Mouse (Mus musculus) lung, postnatal 25 days (tissue): Measurements from ENCODE around the gene Cmss1.

Source experiments
- DNase-seq: peaks from one replicate; pipeline ENCODE4 v3.0.0; 2022; ENCODE audit warnings: low spot score

The Cmss1 gene

DNA sequence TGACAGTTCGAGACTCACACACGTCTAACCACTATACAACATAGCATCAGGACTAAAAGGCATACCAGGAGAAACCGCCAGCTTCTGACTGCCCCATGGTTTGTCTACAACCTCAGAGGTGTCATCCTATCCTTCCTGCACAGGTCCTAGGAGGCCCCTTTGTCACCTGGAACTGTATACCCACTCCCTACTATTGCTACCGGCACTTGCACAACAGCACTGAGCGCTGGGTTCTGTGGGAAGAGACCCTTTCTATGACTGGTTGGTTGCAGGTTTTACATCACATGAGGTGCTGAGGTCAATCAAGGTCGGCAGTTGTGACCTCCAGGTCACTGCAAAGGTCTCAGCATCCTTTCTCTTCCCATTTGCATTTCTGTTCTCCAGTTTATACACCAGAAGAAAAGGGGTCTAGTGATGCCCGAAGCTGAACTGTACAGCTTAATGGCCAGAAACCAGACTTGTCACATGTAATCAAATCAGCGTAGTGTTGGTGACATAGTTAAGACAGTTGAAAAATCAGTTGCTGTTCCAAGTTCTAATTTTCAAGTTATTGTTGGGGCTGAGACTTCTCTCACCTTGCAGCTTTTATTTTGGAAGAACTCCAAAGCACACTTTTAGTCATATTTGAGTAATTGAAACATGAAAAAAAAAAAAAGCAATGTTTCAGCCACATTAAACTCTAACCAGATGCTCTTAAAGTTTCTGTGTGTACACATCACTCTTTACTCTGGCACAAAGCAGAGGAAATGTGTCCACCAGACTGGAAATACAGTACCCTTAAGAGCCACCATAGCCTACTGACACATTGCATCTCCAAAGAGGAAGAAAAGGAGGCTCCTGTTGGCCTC is 266.7 kb downstream of the Cmss1 start:
- no peak for DNase-seq

DNA sequence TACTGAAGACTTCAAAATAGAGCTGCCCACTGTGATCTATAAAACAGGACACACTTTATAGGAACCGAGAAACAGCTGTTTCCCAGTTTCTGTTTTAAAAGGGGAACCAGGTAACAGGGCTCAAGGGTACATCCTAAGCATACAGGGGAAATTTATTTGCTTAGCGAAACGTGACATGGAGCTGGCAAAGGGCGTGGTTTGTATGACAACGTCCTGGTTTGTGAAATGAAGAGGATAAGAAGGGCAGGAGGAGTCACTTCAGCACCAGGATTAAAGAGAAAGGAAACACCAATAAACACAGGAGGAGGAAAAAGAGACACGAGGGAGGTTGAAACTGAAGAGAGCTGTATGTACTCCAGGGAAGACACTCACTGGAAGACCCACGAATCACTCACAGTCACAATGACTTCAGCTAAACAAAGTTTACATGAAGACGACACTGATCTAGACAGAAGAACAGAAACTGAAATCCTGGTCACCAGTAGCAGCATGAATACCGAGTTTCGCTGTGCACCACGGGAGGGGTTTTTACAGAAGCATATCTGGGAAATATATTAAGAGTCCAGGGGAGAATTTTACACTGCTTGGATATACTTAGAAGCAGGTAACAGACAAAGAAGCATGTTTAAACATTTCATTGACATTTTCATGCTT is 269.8 kb downstream of the Cmss1 start:
- DNase-seq: peak; percentile 37

DNA sequence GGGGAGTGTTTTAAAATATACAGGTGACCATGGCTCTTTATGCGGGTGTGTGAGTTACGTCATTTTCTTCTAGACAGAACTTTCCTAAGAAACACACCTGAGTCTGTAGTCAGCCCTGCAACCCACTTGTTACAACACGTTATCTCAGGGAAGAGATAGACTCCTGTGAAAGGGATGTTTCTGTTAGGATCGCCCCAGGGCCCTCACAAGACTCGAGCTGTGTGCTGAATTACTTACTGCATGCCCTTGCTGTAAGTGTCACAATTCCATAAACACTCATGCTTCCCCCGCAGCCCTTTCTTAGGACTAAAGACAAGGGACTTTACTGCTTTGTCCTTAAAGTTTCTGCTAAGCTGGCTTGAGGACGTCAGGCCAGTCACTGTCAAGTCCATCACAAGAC is 274.4 kb downstream of the Cmss1 start:
- DNase-seq: no peak

DNA sequence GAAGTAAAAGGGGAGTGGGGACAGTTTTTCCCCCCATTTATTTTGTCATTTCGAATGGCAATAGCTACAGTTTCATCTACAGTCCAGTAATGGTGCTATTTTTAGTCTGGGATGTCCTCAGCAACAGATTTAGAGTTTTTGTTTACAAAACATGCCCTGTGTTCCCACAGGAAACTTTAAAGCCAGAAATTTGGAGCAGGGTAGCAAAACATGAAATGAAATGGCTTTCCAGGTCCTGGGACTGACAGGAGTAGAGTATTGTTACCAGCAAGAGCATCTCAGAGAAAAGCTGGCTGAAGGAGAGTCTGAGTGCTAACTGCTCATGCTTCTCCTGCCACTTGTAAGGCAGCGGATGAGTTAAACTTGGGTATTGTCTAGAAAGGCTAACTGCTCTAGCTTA is 276.6 kb downstream of the Cmss1 start:
- no peak for DNase-seq

DNA sequence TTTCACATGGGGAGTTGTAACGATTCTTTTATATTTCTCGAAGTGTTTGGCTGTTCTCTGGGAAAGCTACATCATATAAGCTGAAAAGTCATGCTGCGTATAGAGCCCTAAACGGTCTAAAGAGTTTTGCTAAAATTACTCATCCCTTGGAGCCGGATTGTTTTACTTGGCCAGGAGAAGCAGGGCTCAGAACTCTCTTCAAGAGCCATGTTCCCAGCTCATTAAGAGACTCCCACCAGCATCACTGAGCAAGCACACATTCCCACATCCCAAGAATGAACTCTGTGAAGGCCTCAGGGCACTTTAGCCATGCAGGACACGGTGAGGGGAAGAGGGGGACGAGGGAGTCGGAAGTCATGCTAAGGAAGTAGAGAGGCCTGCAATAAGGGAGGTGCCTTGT is 277.6 kb downstream of the Cmss1 start:
- no peak for DNase-seq

DNA sequence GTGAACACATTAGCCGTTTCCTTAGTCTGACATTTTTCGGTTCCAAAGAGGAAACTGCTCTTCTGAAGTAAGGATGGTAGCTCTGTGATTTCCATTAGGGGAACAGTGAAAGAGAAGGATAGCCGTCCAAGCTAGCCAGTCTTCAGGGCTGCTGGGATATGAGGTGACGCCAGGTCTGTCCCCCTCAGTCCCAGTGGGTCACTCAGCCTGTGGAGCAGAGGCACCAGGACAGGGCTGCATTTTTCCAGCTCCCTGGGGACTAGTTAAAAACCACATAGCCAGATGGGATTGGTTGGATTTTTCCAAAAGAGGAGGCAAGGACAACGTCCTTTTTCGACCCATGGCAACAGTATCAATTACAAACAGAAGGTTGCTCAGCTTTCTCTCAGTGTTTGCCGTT is 279.7 kb downstream of the Cmss1 start:
- no peak for DNase-seq

DNA sequence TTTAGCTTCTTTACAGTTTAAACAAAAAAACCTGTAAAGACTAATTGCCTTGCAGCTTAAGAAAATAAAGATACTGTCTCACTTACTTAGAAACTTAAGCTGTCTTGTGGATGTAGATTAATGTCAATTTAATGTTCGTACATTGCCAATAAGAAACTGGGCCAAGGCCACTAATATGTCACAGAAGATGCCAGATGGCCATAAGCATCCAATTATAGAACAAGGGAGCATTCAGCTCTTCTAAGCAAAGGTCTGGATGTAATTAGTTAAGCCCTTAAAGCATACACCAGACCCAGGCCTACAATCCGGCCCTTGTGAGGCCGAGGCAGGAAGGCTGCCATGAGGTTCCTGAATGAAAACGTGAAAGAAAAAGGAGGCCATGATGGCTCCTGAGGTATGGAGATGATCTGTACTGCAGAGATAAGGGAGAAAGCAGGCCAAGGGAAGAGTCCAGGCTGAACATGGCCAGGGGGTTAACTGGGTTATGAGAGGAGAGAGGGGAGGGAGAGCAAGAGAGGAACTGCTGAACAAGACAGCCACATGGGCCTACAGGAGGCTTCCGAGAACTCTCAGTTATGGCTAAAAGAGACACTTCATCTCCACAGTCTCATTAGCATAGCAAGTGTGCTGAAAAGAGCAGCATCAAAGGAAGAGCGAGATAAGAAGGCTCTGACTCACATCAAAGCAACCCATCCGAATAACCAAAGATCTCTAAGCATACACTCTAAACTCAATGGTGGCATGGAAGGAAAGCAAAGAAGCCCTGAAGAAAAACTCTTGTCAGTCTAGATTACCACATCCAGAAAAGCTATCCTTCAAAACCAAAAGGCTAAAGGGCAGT is 287.2 kb downstream of the Cmss1 start:
- DNase-seq: no peak

DNA sequence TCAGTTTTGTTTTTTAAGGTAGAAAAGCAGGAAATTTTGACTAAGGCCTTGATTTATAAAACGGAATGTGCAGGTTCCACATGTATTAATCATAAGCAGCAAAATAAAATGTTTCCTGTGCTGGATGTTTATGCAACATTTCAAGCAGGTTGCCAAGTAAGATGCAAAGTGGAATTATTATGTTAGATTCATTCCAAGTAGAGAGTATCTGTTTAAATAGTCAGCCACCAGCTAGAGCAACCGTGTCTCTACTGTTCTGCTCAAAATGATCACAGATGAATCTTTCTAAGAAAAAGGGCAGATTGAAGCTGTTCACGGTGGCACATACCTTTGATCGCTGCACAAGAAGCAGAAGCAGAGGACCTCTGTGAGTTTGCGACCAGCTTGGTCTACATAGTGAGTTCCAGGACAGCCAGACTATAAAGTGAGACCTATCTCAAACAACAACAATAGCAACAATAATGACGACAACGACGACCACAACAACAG is 288.0 kb downstream of the Cmss1 start:
- DNase-seq: no peak

DNA sequence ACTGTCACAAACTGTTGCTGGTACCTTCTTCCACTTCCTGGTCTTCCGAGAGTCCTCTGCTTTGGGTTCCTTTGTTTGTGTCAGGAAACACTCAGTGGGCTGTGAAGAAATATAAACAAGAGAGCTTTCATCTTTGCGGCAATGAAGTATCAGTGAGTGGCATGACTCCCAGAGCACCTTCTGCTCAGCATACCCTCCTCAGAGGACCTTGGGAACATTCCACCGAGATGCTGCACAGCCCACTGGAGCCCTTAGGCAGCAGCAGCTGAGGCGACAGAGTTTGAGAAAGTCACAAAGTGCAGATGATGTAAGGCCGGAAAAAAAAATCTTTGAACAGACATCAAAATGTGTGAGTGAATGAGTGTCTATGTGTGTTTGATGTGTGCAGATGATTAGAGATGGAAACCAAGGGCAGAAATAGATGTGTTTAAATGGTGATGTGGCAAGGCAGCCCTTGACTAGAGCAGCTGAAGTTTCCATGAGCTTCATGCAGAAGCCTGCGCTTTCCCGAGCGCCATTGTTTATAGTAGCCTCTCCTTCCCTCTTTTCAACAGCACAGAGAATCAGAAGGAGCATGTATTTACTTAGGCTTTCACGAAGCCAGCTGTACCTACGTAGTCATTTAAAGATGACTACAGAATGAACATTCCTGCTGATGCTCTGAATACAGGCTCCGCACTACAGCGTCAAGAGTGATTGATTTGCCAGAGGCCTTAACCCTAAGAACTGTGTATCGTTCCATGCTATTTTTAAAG is 288.6 kb downstream of the Cmss1 start:
- no peak for DNase-seq

DNA sequence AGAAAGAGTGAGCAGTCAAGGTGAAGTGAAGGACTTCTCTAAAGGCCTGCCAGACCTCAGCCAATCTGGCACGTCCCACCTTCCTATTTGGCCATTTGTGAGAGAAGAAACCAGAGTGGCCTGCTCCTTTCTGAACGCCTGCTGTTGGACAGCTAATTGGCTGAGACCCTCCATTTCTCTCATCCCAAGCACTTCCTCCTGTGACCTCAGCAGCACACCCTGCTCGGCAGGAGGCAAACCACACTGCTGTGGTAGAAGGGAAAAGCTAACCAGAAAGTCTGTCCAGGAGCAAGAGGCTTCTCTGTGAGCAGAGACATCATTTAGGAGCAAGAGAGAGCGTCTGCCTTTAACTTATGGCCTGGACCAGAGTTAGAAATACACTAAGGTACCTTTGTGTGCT is 289.5 kb downstream of the Cmss1 start:
- no peak for DNase-seq

DNA sequence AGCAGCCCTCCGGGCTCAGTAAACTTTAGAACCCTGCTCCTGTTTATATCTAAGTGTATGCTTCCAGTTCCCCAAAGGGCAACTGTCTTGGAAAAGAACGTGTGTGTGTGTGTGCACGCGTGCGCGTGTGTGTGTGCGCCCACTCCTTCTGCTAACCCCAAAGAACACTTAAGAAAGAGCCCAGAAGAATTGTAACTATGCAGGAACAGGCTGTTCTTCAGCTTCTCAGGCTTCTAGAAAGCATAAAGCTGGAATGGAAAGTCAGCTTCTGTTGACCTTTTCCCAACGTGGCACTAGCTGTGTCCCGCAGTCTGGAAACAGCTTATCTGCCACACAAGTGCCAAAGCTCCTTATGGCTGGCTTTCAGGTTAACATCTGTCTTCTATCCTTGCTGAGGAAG is 291.6 kb downstream of the Cmss1 start:
- DNase-seq: peak; percentile 59

DNA sequence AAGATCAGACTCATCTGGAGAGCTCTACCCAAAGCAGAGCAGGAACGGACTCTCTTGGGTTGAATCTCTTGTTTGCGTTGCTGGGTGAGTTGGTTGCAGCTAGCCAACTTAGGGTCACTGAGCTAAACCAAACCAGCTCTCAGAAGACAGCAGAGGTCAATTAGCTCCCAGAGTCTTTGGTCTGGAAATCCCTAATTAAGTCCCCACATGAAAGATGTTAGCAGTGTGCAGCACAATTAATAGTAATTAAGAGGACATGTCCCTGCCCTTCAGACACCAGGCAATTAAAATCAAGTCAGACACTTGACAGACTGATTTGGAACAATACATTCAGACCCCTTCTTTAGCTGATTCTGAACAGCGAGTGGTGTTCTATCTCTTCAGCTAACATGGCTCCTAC is 292.4 kb downstream of the Cmss1 start:
- DNase-seq: no peak

DNA sequence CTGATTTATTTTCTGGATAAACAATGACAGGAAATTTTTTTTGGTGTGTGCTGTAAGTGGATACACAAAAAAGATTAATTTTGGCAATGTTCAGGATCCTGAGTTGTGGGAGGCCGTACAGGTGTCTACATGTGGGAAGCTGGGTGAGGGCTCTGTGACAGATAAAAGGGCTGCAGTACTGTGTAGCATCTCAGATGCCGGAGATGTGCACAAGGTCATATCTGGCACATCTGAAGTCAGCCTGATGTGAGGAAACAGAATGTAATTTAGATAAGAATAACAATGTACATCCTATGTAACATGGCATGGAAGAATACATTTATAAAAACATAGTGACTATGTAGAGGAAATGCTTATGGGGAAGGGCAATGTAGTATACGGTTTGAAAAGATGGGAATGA is 293.2 kb downstream of the Cmss1 start:
- DNase-seq: no peak

DNA sequence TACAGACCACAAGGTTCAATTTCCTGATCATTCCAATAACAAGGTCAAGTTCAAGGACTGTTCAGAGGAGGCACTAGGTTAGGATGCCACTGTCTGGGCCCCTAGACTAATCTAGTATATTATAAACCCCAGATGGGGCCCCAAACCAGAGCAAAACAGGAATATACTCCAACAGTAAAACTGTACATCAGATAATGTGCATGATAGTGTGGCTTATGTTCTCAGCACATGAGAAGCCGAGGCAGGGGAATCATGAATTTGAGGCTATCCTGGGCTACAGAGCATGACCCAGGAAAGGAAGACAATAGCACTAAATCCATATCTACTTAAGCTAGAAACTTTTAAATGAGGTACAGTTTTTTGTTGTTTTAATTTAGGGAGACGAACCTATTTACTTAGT is 294.5 kb downstream of the Cmss1 start:
- no peak for DNase-seq

DNA sequence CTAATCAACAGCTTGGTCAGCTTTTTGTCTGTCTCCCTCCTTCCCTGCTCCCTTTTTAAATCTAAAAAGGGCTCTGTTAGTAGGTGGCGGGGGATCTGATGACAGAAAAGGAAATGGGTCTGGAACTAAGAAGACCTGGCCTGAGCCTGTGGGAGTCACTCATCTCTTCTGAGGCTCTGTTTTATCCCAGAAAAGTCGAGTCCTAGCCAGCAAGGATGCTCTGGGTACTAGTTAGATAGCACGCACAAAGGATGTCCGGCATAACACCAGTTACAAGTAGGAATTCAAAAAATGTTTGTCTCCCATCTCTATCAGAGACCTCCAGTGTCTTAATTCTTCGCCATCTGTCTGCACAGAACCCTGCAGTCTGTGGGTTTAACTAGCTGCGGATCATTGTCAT is 301.2 kb downstream of the Cmss1 start:
- no peak for DNase-seq

DNA sequence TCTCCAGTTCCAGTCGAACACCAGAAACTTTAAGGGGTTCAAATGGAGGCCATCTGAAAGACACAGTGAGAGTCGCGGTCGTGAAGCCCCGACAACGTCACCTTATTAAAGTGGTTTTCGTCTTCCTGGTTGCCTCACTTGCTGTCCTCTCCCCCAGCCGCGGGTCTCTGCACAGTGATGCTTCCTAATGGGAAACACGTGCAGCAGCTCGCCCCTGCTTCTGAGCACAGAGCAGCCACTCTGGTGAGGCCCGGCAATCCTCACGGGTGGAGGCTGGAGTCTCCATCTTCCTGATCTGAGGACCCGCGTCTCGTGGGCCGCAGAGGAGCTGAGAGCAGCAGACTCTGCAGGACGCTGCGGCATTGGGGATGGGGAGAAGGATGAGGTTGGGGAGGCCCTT is 302.9 kb downstream of the Cmss1 start:
- no peak for DNase-seq

DNA sequence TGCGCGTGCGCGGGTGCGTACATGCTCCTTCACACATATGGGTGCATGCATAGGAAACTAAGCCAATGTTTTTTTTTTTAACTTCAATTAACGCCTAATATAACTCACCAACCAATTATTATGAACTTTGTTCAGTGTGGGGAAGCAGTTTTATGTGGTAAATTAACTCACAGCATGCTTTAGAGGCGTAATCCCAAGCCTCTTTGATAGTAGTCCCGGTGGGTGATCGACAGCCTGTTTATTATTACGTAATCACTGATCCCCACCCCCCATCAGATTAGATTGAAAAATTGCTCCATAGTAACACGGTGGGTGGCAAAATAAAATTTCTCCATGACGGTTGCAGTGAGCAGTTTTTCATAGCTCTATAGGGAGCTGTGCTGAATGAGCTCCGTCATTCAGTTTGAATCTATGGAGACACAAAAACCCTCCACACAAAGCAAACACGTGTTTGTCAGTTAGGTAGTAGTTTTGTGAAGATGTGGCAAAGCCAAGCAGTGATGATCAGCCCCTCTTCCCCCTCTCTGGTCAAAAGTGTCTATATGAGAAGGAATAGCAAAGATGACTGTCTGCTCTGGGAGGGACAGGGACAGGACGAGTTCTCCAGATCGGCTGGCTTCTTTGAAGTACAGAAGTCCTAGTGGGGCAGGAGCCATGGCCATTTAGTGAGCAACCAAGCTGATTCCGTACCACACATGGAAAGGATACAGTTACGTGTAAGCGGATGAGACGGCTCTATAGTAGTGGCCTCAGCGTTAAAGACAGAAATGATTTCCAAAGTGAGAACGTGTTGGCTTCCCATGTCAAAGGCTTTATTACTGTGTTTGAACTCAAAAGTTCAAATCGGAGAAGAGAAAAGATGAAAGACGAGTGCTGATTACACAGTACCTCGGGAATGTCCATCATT is 303.6 kb downstream of the Cmss1 start:
- DNase-seq: no peak

DNA sequence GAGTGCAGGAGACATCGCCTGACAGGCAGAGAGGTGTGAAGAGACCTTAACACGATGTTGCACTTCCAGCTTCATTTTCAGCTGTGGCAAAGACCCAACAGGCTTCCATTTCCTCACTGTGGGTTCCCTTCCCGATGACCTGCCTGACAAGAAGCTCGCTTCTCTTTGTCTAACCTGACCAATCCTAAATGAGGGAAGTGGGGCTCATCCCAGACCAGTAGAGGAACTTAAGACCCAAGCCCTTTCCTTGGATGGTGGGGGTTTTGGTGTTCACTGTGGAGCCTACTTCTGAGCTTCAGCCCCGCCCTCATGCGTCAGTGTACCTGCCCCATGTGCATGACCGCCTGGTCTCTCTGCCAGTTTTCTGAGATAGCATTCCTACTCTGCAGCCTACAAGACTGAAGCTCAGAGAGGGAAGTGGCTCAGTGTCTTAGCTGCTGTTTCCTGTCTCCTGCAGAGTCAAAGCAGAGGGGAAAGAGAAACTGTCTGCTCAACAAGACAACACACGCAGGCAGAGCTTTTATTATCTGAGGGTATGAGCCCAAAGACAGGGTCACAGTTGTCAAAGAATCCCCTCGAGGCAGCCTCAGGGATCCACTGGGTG is 305.1 kb downstream of the Cmss1 start:
- DNase-seq: no peak

DNA sequence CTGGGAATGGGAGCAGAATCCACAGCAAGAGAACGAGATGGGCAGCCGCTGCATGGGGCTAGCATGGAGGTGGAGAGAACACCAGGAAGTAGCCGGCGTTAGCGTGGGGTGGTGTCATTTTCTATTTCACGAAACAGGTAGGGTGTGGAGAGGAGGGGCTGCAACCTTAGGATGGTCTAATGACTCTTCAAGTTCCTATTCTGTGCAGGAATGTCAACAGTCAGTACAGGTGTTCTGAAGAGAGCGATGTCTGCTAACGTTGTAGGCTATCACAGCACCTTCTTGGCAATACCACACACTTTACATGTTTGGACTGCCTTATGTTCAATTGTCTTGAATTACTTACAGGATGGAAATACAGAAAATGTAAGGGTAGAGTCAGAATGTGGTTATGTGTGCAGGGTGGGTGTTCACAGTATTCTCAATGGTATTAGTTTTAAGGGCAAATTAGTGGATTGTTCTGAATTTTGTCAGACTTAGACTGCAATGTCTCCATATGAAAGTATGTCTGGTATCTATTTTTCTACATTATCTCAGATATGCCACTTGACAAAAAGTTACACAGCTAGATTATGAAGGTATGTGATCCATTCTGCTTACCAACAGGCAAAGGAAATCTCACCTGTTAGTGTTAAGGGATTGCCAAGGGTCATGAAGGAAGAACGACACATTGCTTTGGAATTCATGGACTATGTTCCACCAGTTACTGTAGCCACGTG is 311.3 kb downstream of the Cmss1 start:
- DNase-seq: peak; percentile 26

DNA sequence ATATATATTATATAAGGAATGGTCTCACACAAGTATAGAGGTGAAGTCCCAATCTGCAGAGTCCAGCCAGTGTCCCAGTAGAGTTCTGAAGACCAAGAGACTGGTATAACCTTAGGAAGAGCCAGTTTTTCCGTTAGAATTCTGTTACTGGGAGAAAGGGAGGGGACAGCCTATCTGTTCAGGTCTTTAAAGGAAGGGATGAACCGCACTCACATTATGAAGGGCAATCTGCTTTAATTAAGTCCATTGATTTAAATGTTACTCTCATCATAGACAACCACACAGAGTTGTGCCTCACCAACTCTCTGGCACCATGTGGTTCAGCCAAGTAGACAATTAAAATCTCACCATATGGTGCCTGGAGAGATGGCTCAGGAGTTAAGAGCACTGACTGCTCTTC is 313.9 kb downstream of the Cmss1 start, which contains the start of gene Tmem30c:
Gene Tmem30c (minus strand): TSS at position 101 of the 400 bp plus-strand sequence.
- no peak for DNase-seq
